Mouse (Mus musculus) thymus, adult 2 months (tissue): ENCODE measurements at regions not wholly inside any gene's neighbourhood (a gene's known extent, or its start where the extent isn't known, plus 50 kb on each side); places are given as distances from the start of the nearest gene placed in this dataset.

Source experiments
- DNase-seq: peaks from one replicate; pipeline ENCODE4 v3.0.0; 2021
- H3K27ac ChIP-seq: fragments of 200-500 bp; 2 replicates; pipeline ENCODE4 v1.5.1; 2012; ENCODE audit warnings: low read length, control low read depth; ENCODE audit not compliant: control insufficient read depth, insufficient read depth
- H3K27me3 ChIP-seq: fragments of 200-500 bp; 2 replicates; pipeline ENCODE4 v1.6.1; 2012; ENCODE audit warnings: mild to moderate bottlenecking, low read length, moderate library complexity, mixed read lengths; ENCODE audit not compliant: control insufficient read depth, insufficient read depth
- H3K36me3 ChIP-seq: fragments of 200-500 bp; 2 replicates; pipeline ENCODE4 v1.6.1; 2012; ENCODE audit warnings: mild to moderate bottlenecking, low read length, moderate library complexity; ENCODE audit not compliant: control insufficient read depth, insufficient read depth
- H3K4me1 ChIP-seq: fragments of 200-500 bp; replicated peaks from 2 replicates; pipeline ENCODE4 v1.6.1; 2012; ENCODE audit warnings: low read length; ENCODE audit not compliant: control insufficient read depth, insufficient read depth
- H3K4me3 ChIP-seq: fragments of 200-500 bp; 2 replicates; pipeline ENCODE4 v1.5.1; 2012; ENCODE audit warnings: mild to moderate bottlenecking, low read length, control low read depth, moderate library complexity; ENCODE audit not compliant: control insufficient read depth, insufficient read depth
- CTCF ChIP-seq: fragments of 200-500 bp; IDR thresholded peaks from 2 replicates; pipeline ENCODE4 v1.5.1; 2012; ENCODE audit warnings: mild to moderate bottlenecking, control low read depth, low read length, moderate library complexity, borderline replicate concordance; ENCODE audit not compliant: control insufficient read depth, poor library complexity, insufficient read depth; ENCODE audit errors: extremely low read depth
- POLR2A ChIP-seq: fragments of 200-500 bp; IDR thresholded peaks from 2 replicates; pipeline ENCODE4 v1.6.1; 2012; ENCODE audit warnings: mild to moderate bottlenecking, low read length, control low read depth, moderate library complexity; ENCODE audit not compliant: control insufficient read depth, poor library complexity, insufficient read depth; ENCODE audit errors: extremely low read depth
- WGBS: fragments of 180-500 bp; shearing (Covaris S2); methylation state at CpG from one replicate; pipeline ENCODE4 v1.1.7; 2018; 5-methylcytosine and 5-hydroxymethylcytosine counted together

GRCm38 (mm10) chr17:87508582-87509253 is 62.0 kb upstream of the Calm2 start:
- DNase-seq = no peak
- Histone ChIP-seq H3K4me3 (no peak overlapping the region), H3K4me1 (peaks cover 2% of the 10 kb centered on the region), H3K36me3 (no peaks in the 10 kb centered on the region), H3K27ac (no peak overlapping the region), H3K27me3 (no peaks in the 10 kb centered on the region)
- WGBS = 97% methylated on average over 16 of the region's 16 CpGs
- TF ChIP-seq CTCF (no peak), POLR2A (no peak)

DNA sequence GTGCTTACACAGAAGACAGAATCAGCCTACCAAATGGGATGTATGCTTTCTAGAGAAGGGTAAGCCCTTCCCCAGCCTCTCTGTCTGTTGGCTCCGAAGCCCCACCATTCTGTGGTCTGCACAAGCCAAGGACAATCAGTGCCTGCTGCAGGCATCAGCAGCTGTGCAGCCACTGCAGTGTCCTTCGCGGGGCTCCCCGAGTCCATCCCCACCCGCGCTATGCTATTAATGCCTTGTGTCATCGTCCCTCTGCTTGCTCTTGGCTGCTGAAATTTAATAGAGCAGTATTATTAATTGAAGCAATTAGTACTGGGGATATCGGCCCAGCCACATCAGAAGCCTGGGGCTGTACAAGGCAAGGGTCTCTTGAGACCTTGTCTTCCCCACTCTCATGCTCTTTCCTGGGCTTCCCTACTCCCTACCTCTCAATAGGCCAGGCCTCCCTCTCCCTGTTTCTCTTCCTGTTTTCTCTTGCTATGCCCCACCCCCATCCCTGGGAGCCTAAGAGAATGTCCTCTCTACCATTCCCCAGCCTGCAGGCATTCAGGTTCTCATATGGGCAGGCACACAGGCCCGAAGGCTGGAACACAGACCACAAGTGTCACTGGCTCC is 65.4 kb upstream of the Calm2 start:
- 89% methylated on average over 9 of the region's 9 CpGs for WGBS
- Histone ChIP-seq H3K4me1 (peaks cover 7% of the 10 kb centered on the region), H3K27me3 (no peaks in the 10 kb centered on the region), H3K4me3 (no peak overlapping the region), H3K36me3 (no peaks in the 10 kb centered on the region), H3K27ac (no peak overlapping the region)
- no peak for DNase-seq
- TF ChIP-seq POLR2A (no peak), CTCF (no peak)

DNA sequence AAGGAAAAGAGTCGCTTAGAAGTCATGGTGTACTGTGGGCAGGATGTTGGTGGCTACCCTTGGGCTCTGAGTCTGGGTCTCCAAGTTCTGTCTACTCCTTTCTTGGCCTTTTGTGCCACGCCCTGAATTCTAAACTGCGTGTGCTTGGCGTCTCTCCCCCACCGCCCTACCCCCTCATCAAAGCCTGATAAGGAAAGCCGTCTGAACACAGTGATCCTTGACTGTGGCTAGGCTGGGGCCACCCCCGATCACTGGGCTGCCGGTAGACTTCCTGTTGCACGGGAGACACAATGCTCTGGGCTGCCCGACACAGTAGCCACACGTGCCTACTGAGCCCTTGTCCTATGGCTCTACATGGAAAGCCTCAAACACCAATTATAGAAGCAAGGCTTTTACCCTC is 67.1 kb upstream of the Calm2 start:
- Histone ChIP-seq H3K27me3 (no peaks in the 10 kb centered on the region), H3K4me1 (peaks cover 7% of the 10 kb centered on the region), H3K4me3 (no peak overlapping the region), H3K27ac (no peak overlapping the region), H3K36me3 (no peaks in the 10 kb centered on the region)
- WGBS = 5% methylated on average over 11 of the region's 11 CpGs
- DNase-seq = no peak
- TF ChIP-seq CTCF (no peak), POLR2A (no peak)

GRCm38 (mm10) chr17:87514366-87515126 is 67.8 kb upstream of the Calm2 start:
- no peaks in the 10 kb centered on the region for H3K36me3 ChIP-seq
- TF ChIP-seq CTCF = no peak

DNA sequence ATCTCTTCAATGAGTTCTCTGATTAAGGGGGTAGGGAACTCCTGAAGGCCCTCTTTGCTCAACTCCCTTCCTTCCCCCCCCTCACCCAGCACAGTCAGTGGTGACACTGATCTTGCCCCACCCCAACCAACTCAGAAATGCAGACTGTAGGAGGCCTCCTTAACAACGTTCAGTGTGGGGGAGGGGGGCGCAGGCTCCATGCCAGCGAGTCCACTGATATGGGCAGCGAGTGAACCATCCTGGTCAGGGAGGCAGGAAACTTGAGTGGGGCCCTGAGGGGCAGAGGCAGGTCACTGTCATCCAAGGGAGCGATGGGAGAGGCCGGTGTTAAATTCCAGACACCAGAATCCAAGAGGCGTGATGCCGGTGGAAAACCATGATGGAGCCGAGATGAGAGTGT is 70.5 kb upstream of the Calm2 start:
- H3K27me3 ChIP-seq = no peaks in the 10 kb centered on the region
- TF ChIP-seq POLR2A (no peak), CTCF (no peak)
- 88% methylated on average over 9 of the region's 9 CpGs for WGBS

More at GRCm38 (mm10) chr17:87514366-87515126, 67.8 kb upstream of the Calm2 start:
- H3K4me1 ChIP-seq = peaks cover 7% of the 10 kb centered on the region
- DNase-seq = no peak
- no peaks in the 10 kb centered on the region for H3K27me3 ChIP-seq
- WGBS = 96% methylated on average over 6 of the region's 6 CpGs
- H3K4me3 ChIP-seq = no peak overlapping the region
- no peak overlapping the region for H3K27ac ChIP-seq

GRCm38 (mm10) chr17:87519454-87519853 is 72.7 kb upstream of the Calm2 start:
- WGBS = 93% methylated on average over 9 of the region's 9 CpGs
- TF ChIP-seq CTCF (no peak), POLR2A (no peak)
- DNase-seq = no peak
- Histone ChIP-seq H3K27me3 (no peaks in the 10 kb centered on the region), H3K27ac (no peak overlapping the region), H3K36me3 (no peaks in the 10 kb centered on the region), H3K4me3 (no peak overlapping the region), H3K4me1 (no peaks in the 10 kb centered on the region)

More for the DNA sequence above, 70.5 kb upstream of the Calm2 start:
- Histone ChIP-seq H3K36me3 (no peaks in the 10 kb centered on the region), H3K27ac (no peak overlapping the region), H3K4me3 (no peak overlapping the region), H3K4me1 (peaks cover 7% of the 10 kb centered on the region)
- DNase-seq = no peak

DNA sequence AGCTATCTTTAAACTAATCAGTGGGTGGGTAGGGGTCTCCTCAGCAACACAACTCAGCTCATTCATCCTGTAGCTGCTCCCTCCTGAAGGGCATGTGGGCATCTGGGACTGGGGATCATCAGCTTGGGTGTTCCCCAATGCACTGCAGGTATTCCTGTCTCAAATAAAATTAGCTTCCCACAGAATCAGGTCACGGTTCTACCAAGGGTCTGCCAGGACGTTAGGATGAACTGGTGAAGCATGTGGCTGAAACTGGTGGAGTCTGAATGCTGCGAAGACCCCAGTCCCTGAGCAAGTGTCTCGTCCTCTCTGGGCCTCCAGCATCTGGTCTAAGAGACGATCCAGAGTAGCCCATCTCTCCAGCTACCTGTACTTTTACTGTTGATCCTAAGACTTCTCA is 74.1 kb upstream of the Calm2 start:
- WGBS = 94% methylated on average over 5 of the region's 5 CpGs
- Histone ChIP-seq H3K36me3 (no peaks in the 10 kb centered on the region), H3K27me3 (no peaks in the 10 kb centered on the region), H3K4me3 (no peak overlapping the region), H3K27ac (no peak overlapping the region), H3K4me1 (no peaks in the 10 kb centered on the region)
- no peak for TF ChIP-seq CTCF
- no peak for TF ChIP-seq POLR2A
- no peak for DNase-seq
